ENCODE assay signal across 21 mouse cellular contexts in the genomic region with DNA sequence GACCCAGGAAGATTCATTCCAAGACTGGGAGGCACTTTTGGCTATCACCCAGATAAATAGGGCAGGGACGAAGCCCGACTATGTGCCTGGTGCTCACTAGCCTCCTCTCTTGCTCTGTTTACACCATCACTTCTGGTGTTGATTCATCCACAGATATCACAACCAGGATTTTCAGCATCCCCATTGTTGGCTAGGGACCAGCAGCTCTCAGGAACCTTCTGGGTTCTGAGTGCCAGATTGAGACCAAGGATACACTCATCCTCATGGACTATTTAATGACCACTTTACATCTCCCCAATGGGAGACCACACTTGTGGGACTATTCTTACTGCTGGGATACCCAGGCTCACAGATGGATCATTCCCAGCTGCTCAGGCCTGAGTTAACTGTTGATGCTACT. TPM values are rescaled to one million over a fixed set of nuclear protein-coding genes. Genes with fewer than 3 reads are reported as not detected.
DNase-seq lines count a peak whose midpoint lies in the region; ATAC-seq lines count a peak whose summit lies in the region.
"Had no signal": no experiment of that assay in that cellular context is flagged by ENCODE, and none has a peak within 500 bp of the region (broad histone marks: within the 10 kb centered on the region; RNA-seq: fewer than 3 reads in every experiment).

No protein-coding gene starts in this region.

- H3K27me3 ChIP-seq in forebrain, embryonic 12.5 days, result no peaks in the 10 kb centered on the region
- H3K27me3 ChIP-seq: embryonic facial prominence, embryonic 12.5 days; hindbrain, embryonic 12.5 days had no signal

- DNase-seq in cerebellum, adult 11 months, result peak; percentile 12
- DNase-seq in cerebellum, adult 18-20 months, result peak; percentile 44
- DNase-seq in cerebellum, adult 9-11 months, result peak; percentile 45
- DNase-seq in cerebellum, postnatal 36 days, result peak; percentile 30 to 41
- DNase-seq in layer of hippocampus, adult 8-10 months (ENCODE audit: low spot score in 2 of 2), result no peak
- DNase-seq in urinary bladder, adult 2 months (ENCODE audit: low spot score), result no peak
- DNase-seq: adrenal gland, adult 2 months; adrenal gland, postnatal 25 days; gastrocnemius, adult 2 months; gastrocnemius, postnatal 25 days; heart, postnatal 10 days; heart, postnatal 4 days; kidney, adult 8-10 months had no signal

- no peak overlapping the region for H3K4me3 ChIP-seq in forebrain, embryonic 12.5 days (replicated peaks)
- H3K4me3 ChIP-seq: embryonic facial prominence, embryonic 12.5 days; gastrocnemius, adult 2 months; hindbrain, embryonic 12.5 days had no signal

- no peak overlapping the region for H3K9ac ChIP-seq in forebrain, embryonic 12.5 days
- H3K9ac ChIP-seq: embryonic facial prominence, embryonic 12.5 days; hindbrain, embryonic 12.5 days had no signal

- 90% methylated on average over 2 of the region's 2 CpGs for WGBS in forebrain, embryonic 12.5 days

- no peaks in the 10 kb centered on the region for H3K9me3 ChIP-seq in forebrain, embryonic 12.5 days
- H3K9me3 ChIP-seq: embryonic facial prominence, embryonic 12.5 days; hindbrain, embryonic 12.5 days had no signal

- no peak overlapping the region for H3K4me2 ChIP-seq in forebrain, embryonic 12.5 days
- H3K4me2 ChIP-seq: embryonic facial prominence, embryonic 12.5 days; hindbrain, embryonic 12.5 days had no signal

- no peak for ATAC-seq in forebrain, embryonic 12.5 days (ENCODE audit: low FRiP score)
- ATAC-seq: forebrain, embryonic 16.5 days; hindbrain, embryonic 16.5 days; inflammation-experienced regulatory T-cells, adult 6 months; intestine, postnatal 0 days had no signal

- no peaks in the 10 kb centered on the region for H3K36me3 ChIP-seq in forebrain, embryonic 12.5 days (replicated peaks)
- H3K36me3 ChIP-seq: embryonic facial prominence, embryonic 12.5 days; hindbrain, embryonic 12.5 days had no signal

- no peak overlapping the region for H3K27ac ChIP-seq in forebrain, embryonic 12.5 days
- H3K27ac ChIP-seq: embryonic facial prominence, embryonic 12.5 days; gastrocnemius, adult 2 months; hindbrain, embryonic 12.5 days had no signal

- 0 out of 2 replicates have a peak, but pooled peaks cover 2% of the 10 kb centered on the region for H3K4me1 ChIP-seq in forebrain, embryonic 12.5 days
- H3K4me1 ChIP-seq: embryonic facial prominence, embryonic 12.5 days; hindbrain, embryonic 12.5 days had no signal

RNA-seq across cellular contexts. Expression of gene Slc2a13, which starts 46.2 kb away (rescaled TPM):
- 2.3 and 3.8 TPM in 2 replicates for polyA plus RNA-seq in forebrain, embryonic 12.5 days (2016; fragmentation: Nextera tagmentation; extraction: Ambion mirVana)
- total RNA-seq in layer of hippocampus, adult 8-10 months (2022), result 10 to 100 TPM; 60.8 to 69.0 (median 64.0) TPM
- 2.8 and 3.3 TPM in 2 replicates for polyA plus RNA-seq in urinary bladder, adult 2 months (2012; rRNA removed)
- total RNA-seq: granulocyte monocyte progenitor cell, adult 5-6 weeks had no signal
- polyA plus RNA-seq: inflammation-experienced regulatory T-cells, adult 6 months had no signal

Comparison
In these comparisons a context has a peak if more than half of its experiments do, and no peak if none do; other contexts are left out.
1. DNase-seq: peak in cerebellum, adult 11 months (single experiment), cerebellum, adult 18-20 months (2 of 2), cerebellum, adult 9-11 months (single experiment) and cerebellum, postnatal 36 days (2 of 2); none in layer of hippocampus, adult 8-10 months (0 of 2) and urinary bladder, adult 2 months (single experiment).